Mouse (Mus musculus): ENCODE data around the gene U2af1. TPM values are rescaled to one million over a fixed set of nuclear protein-coding genes. Genes with fewer than 3 reads are reported as not detected.
"Not testable (repeated sequence)": the region's sequence is repeated elsewhere in the genome, so short reads cannot be mapped to it uniquely, and the experiment has no call there.

Gene U2af1
- polyA plus RNA-seq (2014; fragmentation: Nextera tagmentation; extraction: Ambion mirVana), result 196 and 205 TPM in 2 replicates

GRCm38 (mm10) chr17:31658468-31659185 lies at the start of gene U2af1:
TSS of gene U2af1 (minus strand) at chr17:31658892.
- Histone ChIP-seq H3K4me2 (ENCODE audit: low read depth) (peak within 1 kb of the TSS; percentile 65), H3K9me3 (ENCODE audit: control insufficient read depth, low read length) (no peaks in the 10 kb centered on the region), H3K27me3 (ENCODE audit: control insufficient read depth, insufficient read depth, low read length) (no peaks in the 10 kb centered on the region), H3K36me3 (ENCODE audit: control insufficient read depth, insufficient read depth, low read length) (peaks cover 8% of the 10 kb centered on the region), H3K4me3 (ENCODE audit: low read depth, low read length) (peak within 1 kb of the TSS; percentile 100), H3K9ac (ENCODE audit: low read length) (peak within 1 kb of the TSS; percentile 97), H3K27ac (ENCODE audit: low read depth, low read length) (peak within 1 kb of the TSS; percentile 81), H3K4me1 (ENCODE audit: control insufficient read depth, insufficient read depth, low read length) (peaks cover 12% of the 10 kb centered on the region)
- peak; percentile 100 for DNase-seq (ENCODE audit: low spot score)
- WGBS, result under 1% methylated on average over 74 of the region's 77 CpGs
- peak; percentile 96 for ATAC-seq (ENCODE audit: insufficient read depth, low FRiP score, low TSS enrichment)

- H3K9me3 ChIP-seq (ENCODE audit: control insufficient read depth, low read length), result no peaks in the 10 kb centered on the region
- H3K9ac ChIP-seq (ENCODE audit: low read length), result no peak overlapping the region
- no peak overlapping the region for H3K4me2 ChIP-seq (ENCODE audit: low read depth)
- 70% methylated on average over 20 of the region's 20 CpGs for WGBS
- DNase-seq (ENCODE audit: low spot score) (no peak), ATAC-seq (ENCODE audit: insufficient read depth, low FRiP score, low TSS enrichment) (no peak)
- no peak overlapping the region for H3K27ac ChIP-seq (ENCODE audit: low read depth, low read length)
- no peaks in the 10 kb centered on the region for H3K36me3 ChIP-seq (ENCODE audit: control insufficient read depth, insufficient read depth, low read length)
- no peak overlapping the region for H3K4me3 ChIP-seq (ENCODE audit: low read depth, low read length)
- H3K27me3 ChIP-seq (ENCODE audit: control insufficient read depth, insufficient read depth, low read length), result no peaks in the 10 kb centered on the region
- H3K4me1 ChIP-seq (ENCODE audit: control insufficient read depth, insufficient read depth, low read length), result no peaks in the 10 kb centered on the region
These were observed 46.8 kb upstream of the U2af1 start for GRCm38 (mm10) chr17:31705271-31706020.

DNA sequence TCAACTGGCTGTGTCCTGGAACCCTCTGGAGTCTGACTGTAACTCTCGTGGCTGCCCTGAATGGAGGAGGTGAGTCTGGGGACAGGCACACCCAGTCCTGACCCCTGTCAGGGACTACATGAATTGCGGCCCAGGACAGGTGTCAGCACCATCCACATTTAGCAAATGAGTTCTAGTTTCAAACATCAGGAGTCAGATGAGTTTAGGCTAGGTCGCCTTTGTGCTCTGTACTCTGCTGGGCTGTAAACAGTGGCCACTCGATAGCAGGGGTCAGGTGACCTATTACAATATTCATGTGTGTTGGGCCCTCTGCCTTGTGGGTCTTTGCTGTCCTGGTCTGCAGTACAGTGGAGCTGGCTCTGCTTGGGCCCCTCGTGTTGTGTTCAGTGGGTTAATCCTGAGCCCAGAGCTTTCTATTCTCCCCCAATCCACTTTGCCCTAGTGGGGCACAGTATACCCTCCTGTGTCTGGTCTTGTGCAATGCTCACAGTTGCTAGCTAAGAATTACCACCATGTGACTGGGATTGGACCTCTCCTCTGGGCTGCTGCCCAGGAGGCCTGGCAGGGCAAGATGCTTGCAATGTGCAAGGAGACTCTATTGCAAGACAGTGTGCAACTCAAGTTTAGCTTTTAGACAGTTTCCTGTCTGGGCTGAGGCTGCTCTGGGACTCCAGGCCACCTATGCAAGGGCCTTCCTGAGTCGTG lies 44.7 kb upstream of the U2af1 start:
- no peak overlapping the region for H3K27ac ChIP-seq (ENCODE audit: low read depth, low read length)
- DNase-seq (ENCODE audit: low spot score) (no peak), ATAC-seq (ENCODE audit: insufficient read depth, low FRiP score, low TSS enrichment) (no peak)
- no peaks in the 10 kb centered on the region for H3K36me3 ChIP-seq (ENCODE audit: control insufficient read depth, insufficient read depth, low read length)
- no peaks in the 10 kb centered on the region for H3K27me3 ChIP-seq (ENCODE audit: control insufficient read depth, insufficient read depth, low read length)
- H3K4me2 ChIP-seq (ENCODE audit: low read depth), result no peak overlapping the region
- no peaks in the 10 kb centered on the region for H3K9me3 ChIP-seq (ENCODE audit: control insufficient read depth, low read length)
- no peak overlapping the region for H3K4me3 ChIP-seq (ENCODE audit: low read depth, low read length)
- H3K4me1 ChIP-seq (ENCODE audit: control insufficient read depth, insufficient read depth, low read length), result no peaks in the 10 kb centered on the region
- WGBS, result 68% methylated on average over 6 of the region's 6 CpGs
- no peak overlapping the region for H3K9ac ChIP-seq (ENCODE audit: low read length)

- DNase-seq (ENCODE audit: low spot score) (no peak), ATAC-seq (ENCODE audit: insufficient read depth, low FRiP score, low TSS enrichment) (no peak)
- H3K4me2 ChIP-seq (ENCODE audit: low read depth), result no peak overlapping the region
- no peaks in the 10 kb centered on the region for H3K27me3 ChIP-seq (ENCODE audit: control insufficient read depth, insufficient read depth, low read length)
- no peak overlapping the region for H3K4me3 ChIP-seq (ENCODE audit: low read depth, low read length)
- H3K9me3 ChIP-seq (ENCODE audit: control insufficient read depth, low read length), result no peaks in the 10 kb centered on the region
- no peaks in the 10 kb centered on the region for H3K36me3 ChIP-seq (ENCODE audit: control insufficient read depth, insufficient read depth, low read length)
- 73% methylated on average over 11 of the region's 11 CpGs for WGBS
- no peak overlapping the region for H3K27ac ChIP-seq (ENCODE audit: low read depth, low read length)
- 0 out of 2 replicates have a peak, but pooled peaks cover 2% of the 10 kb centered on the region for H3K4me1 ChIP-seq (ENCODE audit: control insufficient read depth, insufficient read depth, low read length)
- no peak overlapping the region for H3K9ac ChIP-seq (ENCODE audit: low read length)
These were observed 39.7 kb upstream of the U2af1 start for GRCm38 (mm10) chr17:31698347-31698746.

DNA sequence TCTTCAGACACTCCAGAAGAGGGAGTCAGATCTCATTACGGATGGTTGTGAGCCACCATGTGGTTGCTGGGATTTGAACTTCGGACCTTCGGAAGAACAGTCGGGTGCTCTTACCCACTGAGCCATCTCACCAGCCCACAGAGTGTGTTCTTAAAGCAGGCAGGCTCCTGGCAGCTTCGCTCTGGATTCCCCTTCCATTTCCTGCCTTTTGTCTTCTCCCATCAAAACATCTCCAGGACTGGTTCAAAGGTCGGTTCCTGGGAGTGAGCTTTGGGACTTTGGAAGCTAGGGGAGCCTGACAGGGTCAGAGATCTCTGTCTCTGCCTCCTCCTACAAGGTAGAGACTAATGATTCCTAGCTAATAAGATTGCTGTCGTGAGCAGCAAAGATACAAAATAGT lies 36.7 kb upstream of the U2af1 start:
- WGBS, result 84% methylated on average over 7 of the region's 7 CpGs
- H3K9me3 ChIP-seq (ENCODE audit: control insufficient read depth, low read length); H3K4me2 ChIP-seq (ENCODE audit: low read depth); H3K27me3 ChIP-seq (ENCODE audit: control insufficient read depth, insufficient read depth, low read length); H3K9ac ChIP-seq (ENCODE audit: low read length); ATAC-seq (ENCODE audit: insufficient read depth, low FRiP score, low TSS enrichment); H3K36me3 ChIP-seq (ENCODE audit: control insufficient read depth, insufficient read depth, low read length); H3K4me1 ChIP-seq (ENCODE audit: control insufficient read depth, insufficient read depth, low read length); H3K4me3 ChIP-seq (ENCODE audit: low read depth, low read length); DNase-seq (ENCODE audit: low spot score); H3K27ac ChIP-seq (ENCODE audit: low read depth, low read length): not testable (repeated sequence)

DNA sequence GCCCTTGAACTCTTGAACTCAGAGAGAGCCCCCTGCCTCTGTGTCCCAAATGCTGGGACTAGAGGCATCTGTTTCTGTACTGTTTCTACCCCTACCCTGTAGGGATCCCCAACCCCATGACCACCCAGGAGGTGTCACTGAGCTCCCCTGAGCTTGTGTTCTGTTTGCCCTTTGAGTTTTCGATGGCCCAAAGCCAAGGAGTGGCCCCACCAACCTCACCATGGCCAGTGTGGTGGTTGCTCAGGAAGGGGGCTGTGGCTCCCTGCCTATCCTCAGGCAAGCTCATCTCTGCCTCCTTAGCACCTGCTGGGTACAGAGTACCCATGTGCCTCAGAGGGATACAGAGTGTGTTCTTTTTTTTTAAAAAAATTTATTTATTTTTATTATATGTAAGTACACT lies 36.3 kb upstream of the U2af1 start:
- H3K4me2 ChIP-seq (ENCODE audit: low read depth), result no peak overlapping the region
- H3K27me3 ChIP-seq (ENCODE audit: control insufficient read depth, insufficient read depth, low read length), result no peaks in the 10 kb centered on the region
- H3K36me3 ChIP-seq (ENCODE audit: control insufficient read depth, insufficient read depth, low read length), result no peaks in the 10 kb centered on the region
- no peak overlapping the region for H3K4me3 ChIP-seq (ENCODE audit: low read depth, low read length)
- H3K4me1 ChIP-seq (ENCODE audit: control insufficient read depth, insufficient read depth, low read length), result 0 out of 2 replicates have a peak, but pooled peaks cover 2% of the 10 kb centered on the region
- 89% methylated on average over 1 of the region's 1 CpGs for WGBS
- ATAC-seq (ENCODE audit: insufficient read depth, low FRiP score, low TSS enrichment), result no peak
- H3K27ac ChIP-seq (ENCODE audit: low read depth, low read length), result no peak overlapping the region
- H3K9ac ChIP-seq (ENCODE audit: low read length), result no peak overlapping the region
- no peaks in the 10 kb centered on the region for H3K9me3 ChIP-seq (ENCODE audit: control insufficient read depth, low read length)
- no peak for DNase-seq (ENCODE audit: low spot score)

DNA sequence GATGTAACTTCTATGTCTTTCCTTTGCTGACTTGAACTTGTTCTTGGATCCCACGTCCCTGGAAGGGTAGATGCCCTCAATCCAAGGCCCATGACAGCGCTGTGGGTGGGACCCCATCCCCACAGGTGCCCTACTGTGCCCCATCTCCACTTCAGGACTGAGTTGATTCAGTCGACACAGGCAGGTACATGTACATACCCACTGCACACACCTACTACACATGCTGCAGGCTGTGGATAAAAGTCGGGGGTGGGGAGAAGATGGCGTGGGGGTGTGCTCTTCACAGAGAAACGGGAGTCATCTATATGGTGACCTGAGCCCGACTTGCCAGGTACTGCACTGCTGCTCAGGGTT lies 35.3 kb upstream of the U2af1 start:
- WGBS, result 69% methylated on average over 7 of the region's 7 CpGs
- Histone ChIP-seq H3K4me3 (ENCODE audit: low read depth, low read length) (no peak overlapping the region), H3K4me1 (ENCODE audit: control insufficient read depth, insufficient read depth, low read length) (0 out of 2 replicates have a peak, but pooled peaks cover 2% of the 10 kb centered on the region), H3K27me3 (ENCODE audit: control insufficient read depth, insufficient read depth, low read length) (no peaks in the 10 kb centered on the region), H3K4me2 (ENCODE audit: low read depth) (no peak overlapping the region), H3K27ac (ENCODE audit: low read depth, low read length) (no peak overlapping the region), H3K9ac (ENCODE audit: low read length) (peak overlapping the region; percentile 14; the same call in 1 of the 2 replicates), H3K9me3 (ENCODE audit: control insufficient read depth, low read length) (no peaks in the 10 kb centered on the region), H3K36me3 (ENCODE audit: control insufficient read depth, insufficient read depth, low read length) (no peaks in the 10 kb centered on the region)
- no peak for DNase-seq (ENCODE audit: low spot score)
- no peak for ATAC-seq (ENCODE audit: insufficient read depth, low FRiP score, low TSS enrichment)

DNA sequence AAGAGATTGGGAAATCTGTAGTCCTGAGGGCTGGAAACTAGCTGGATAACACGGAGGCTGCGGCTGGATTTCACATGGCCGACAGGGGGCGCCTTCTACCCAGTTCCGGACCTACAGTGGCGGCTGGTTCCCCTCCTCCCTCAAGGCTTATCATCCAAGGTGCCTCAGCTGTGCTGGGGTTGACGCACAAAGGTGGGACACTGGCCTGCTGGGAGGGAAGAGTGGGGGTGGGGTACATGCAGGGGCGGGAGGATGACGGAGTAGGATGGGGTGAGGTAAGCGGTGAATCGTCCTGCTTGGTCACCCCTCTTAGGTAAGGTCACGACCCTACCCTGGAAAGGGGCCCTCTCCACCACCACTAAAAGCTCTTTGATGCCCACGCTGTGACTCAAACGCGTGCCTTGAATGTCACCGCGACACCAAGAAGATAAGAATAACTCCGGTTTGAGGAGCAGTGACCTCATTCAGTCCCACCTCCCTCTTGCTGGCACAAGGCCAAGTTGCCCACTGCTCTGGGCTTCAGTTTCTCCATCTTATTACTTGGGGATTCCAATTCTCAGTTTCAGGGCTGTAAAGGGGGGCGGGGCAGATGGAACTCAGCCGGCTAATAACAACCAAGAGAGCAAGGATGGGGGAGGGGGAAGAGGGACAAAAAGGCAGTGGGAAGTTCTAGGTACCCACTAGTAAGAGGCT lies 34.8 kb upstream of the U2af1 start:
- H3K4me1 ChIP-seq (ENCODE audit: control insufficient read depth, insufficient read depth, low read length), result 0 out of 2 replicates have a peak, but pooled peaks cover 2% of the 10 kb centered on the region
- no peaks in the 10 kb centered on the region for H3K9me3 ChIP-seq (ENCODE audit: control insufficient read depth, low read length)
- no peaks in the 10 kb centered on the region for H3K27me3 ChIP-seq (ENCODE audit: control insufficient read depth, insufficient read depth, low read length)
- no peaks in the 10 kb centered on the region for H3K36me3 ChIP-seq (ENCODE audit: control insufficient read depth, insufficient read depth, low read length)
- 3% methylated on average over 20 of the region's 20 CpGs for WGBS
- peak overlapping the region; percentile 40 for H3K4me2 ChIP-seq (ENCODE audit: low read depth)
- peak overlapping the region; percentile 14; the same call in 1 of the 2 replicates for H3K9ac ChIP-seq (ENCODE audit: low read length)
- H3K27ac ChIP-seq (ENCODE audit: low read depth, low read length), result no peak overlapping the region
- H3K4me3 ChIP-seq (ENCODE audit: low read depth, low read length), result no peak overlapping the region
- ATAC-seq (ENCODE audit: insufficient read depth, low FRiP score, low TSS enrichment), result peak; percentile 55; the same call in 1 of the 2 replicates
- peak; percentile 82 for DNase-seq (ENCODE audit: low spot score)
